Mouse (Mus musculus): ENCODE results near the gene Snx6. TPM values are rescaled to one million over a fixed set of nuclear protein-coding genes. Genes with fewer than 3 reads are reported as not detected.
A peak's percentile ranks its signal among the peaks of the same experiment; 100 is the strongest.
"Not testable (repeated sequence)": the region's sequence is repeated elsewhere in the genome, so short reads cannot be mapped to it uniquely, and the experiment has no call there.

The Snx6 gene
- total and polyA plus RNA-seq, 2 experiments from 2014 or later: 57.6 to 141 TPM

DNA sequence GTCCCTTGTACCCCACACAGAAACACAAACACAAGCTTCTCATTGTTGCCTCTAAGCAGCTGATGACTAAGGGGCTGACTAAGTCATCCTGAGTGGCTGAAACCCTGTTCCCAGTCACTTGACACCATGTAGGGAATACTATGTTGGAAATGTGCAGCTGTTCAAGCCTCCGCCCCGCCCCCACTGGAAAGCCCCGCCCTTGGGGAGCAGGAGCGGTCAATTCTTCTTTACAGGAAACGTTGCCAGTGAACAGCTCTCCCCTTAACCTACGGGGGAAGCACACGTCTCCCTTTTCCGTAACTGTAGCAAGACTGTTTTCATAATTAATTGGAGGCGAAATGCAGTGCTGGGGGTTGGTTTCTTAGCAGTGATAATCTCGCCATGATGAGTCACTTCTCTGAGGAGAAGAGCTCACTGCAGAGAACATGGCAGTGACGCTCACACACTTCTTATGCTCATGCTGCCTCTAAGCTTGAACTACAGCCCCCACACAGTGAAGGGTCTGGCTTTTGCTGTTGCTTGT is 39.5 kb upstream of the Snx6 start:
- DNase-seq (ENCODE audit: low spot score) (peak; percentile 71), ATAC-seq (peak; percentile 87)
- Histone ChIP-seq H3K9ac (replicated peaks; ENCODE audit: low read length) (peak overlapping the region; percentile 30; the same call in 1 of the 2 replicates), H3K27ac (no peak overlapping the region; the same call in 1 of the 2 replicates), H3K9me3 (ENCODE audit: low read length) (no peaks in the 10 kb centered on the region), H3K4me3 (ENCODE audit: low read length) (peak overlapping the region; percentile 29), H3K36me3 (ENCODE audit: insufficient read depth, low read length) (no peaks in the 10 kb centered on the region), H3K27me3 (ENCODE audit: insufficient read depth, low read length) (no peaks in the 10 kb centered on the region), H3K4me2 (ENCODE audit: low read depth, low read length) (peak overlapping the region; percentile 50), H3K4me1 (ENCODE audit: insufficient read depth, low read length) (0 out of 2 replicates have a peak, but pooled peaks cover 6% of the 10 kb centered on the region)
- WGBS: 14% methylated on average over 11 of the region's 11 CpGs
- TF ChIP-seq CTCF (IDR thresholded peaks at IDR 0.05; ENCODE audit: low read depth): no peak

DNA sequence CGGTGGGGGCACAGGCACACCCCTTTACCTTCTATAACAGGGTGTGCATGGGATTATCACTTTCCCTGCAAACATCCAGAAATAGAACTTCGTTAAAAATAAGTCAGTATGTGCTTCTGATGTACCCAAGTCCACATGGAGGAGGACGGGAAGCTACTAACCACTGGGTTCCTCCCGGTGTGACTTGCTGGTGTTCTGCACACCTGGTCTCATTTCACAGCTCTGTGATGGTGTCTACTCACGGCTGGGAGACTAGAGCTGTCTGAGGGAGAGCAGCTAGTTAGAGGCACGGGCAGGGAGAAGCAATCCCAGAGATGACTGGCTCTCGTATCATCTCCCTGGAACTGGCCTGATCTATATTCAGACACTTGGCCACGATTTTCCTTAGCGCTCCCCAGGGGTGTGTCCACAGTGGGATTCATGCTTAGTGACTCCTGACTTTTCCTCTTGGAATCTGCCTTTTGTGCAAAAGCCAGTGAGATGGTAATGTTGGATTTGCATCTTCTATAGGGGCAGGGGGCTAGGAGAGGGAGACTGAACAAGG is 38.4 kb upstream of the Snx6 start:
- no peak overlapping the region for H3K9ac ChIP-seq (replicated peaks; ENCODE audit: low read length)
- no peak overlapping the region for H3K4me2 ChIP-seq (ENCODE audit: low read depth, low read length)
- H3K36me3 ChIP-seq (ENCODE audit: insufficient read depth, low read length): no peaks in the 10 kb centered on the region
- no peak overlapping the region for H3K4me3 ChIP-seq (ENCODE audit: low read length)
- 0 out of 2 replicates have a peak, but pooled peaks cover 6% of the 10 kb centered on the region for H3K4me1 ChIP-seq (ENCODE audit: insufficient read depth, low read length)
- WGBS: 57% methylated on average over 9 of the region's 9 CpGs
- no peaks in the 10 kb centered on the region for H3K9me3 ChIP-seq (ENCODE audit: low read length)
- H3K27ac ChIP-seq: no peak overlapping the region
- no peak for DNase-seq (ENCODE audit: low spot score)
- ATAC-seq: no peak
- TF ChIP-seq CTCF (IDR thresholded peaks at IDR 0.05; ENCODE audit: low read depth): no peak
- no peaks in the 10 kb centered on the region for H3K27me3 ChIP-seq (ENCODE audit: insufficient read depth, low read length)

DNA sequence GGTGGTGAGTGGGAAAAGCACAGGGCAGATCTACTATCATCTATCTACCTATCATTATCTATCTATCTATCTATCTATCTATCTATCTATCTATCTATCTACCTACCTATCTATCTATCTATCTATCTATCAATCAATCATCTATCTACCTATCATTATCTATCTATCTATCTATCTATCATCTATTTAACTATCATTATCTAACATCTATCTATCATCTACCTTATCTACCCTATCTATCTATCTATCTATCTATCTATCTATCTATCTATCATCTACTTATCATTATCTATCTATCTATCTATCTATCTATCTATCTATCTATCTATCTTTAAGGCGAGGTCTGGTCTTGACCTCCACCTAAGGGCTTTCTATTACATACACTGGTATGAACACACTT is 36.4 kb upstream of the Snx6 start:
- not testable (repeated sequence) for H3K4me2 ChIP-seq (ENCODE audit: low read depth, low read length); H3K27ac ChIP-seq; H3K4me3 ChIP-seq (ENCODE audit: low read length); H3K36me3 ChIP-seq (ENCODE audit: insufficient read depth, low read length); H3K27me3 ChIP-seq (ENCODE audit: insufficient read depth, low read length); H3K9ac ChIP-seq (replicated peaks; ENCODE audit: low read length); DNase-seq (ENCODE audit: low spot score); ATAC-seq; H3K4me1 ChIP-seq (ENCODE audit: insufficient read depth, low read length); H3K9me3 ChIP-seq (ENCODE audit: low read length)
- 81% methylated on average over 1 of the region's 1 CpGs for WGBS

DNA sequence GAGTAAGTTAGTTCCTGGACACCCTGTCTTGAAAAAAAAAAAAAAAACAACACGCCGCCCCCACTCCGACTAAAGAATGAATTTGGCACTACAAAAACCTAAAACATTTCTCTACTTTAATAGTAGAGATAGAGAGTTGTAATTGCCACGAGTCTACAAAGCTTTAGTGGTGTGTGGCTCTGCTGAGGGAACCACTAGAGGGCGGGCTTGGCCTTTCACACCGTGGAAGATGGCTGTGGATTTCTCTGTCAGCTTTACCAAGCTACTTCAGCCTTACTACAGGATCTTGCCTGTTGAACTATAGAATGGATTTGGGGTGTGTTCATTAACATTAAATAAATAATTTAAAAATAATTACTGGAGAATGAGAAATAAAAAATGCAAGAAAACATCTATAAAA is 35.1 kb upstream of the Snx6 start:
- Histone ChIP-seq H3K4me3 (ENCODE audit: low read length) (no peak overlapping the region), H3K36me3 (ENCODE audit: insufficient read depth, low read length) (no peaks in the 10 kb centered on the region), H3K4me2 (ENCODE audit: low read depth, low read length) (no peak overlapping the region), H3K9ac (replicated peaks; ENCODE audit: low read length) (no peak overlapping the region), H3K4me1 (ENCODE audit: insufficient read depth, low read length) (0 out of 2 replicates have a peak, but pooled peaks cover 6% of the 10 kb centered on the region), H3K9me3 (ENCODE audit: low read length) (no peaks in the 10 kb centered on the region), H3K27me3 (ENCODE audit: insufficient read depth, low read length) (no peaks in the 10 kb centered on the region), H3K27ac (no peak overlapping the region)
- DNase-seq (ENCODE audit: low spot score) (peak; percentile 90), ATAC-seq (peak; percentile 88)
- peak; percentile 95 for TF ChIP-seq CTCF (IDR thresholded peaks at IDR 0.05; ENCODE audit: low read depth)
- WGBS: 17% methylated on average over 6 of the region's 6 CpGs

DNA sequence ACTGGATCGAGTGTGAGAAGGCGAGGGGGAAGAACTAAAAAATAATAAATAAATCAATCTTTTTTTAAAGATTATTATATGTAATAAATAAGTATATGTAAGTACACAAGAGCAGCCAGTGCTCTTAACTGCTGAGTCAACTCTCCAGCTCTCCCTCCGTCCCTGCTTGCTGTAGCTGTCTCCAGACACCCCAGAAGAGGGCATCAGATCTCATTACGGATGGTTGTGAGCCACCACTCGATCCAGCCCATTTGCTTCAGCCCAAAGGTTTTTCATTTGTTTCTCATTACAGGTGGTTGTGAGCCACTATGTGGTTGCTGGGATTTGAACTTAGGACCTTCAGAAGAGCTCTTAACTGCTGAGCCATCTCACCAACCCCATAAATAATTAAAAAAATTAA is 34.4 kb upstream of the Snx6 start:
- H3K36me3 ChIP-seq (ENCODE audit: insufficient read depth, low read length): no peaks in the 10 kb centered on the region
- H3K9ac ChIP-seq (replicated peaks; ENCODE audit: low read length): no peak overlapping the region
- no peak for TF ChIP-seq CTCF (IDR thresholded peaks at IDR 0.05; ENCODE audit: low read depth)
- no peaks in the 10 kb centered on the region for H3K27me3 ChIP-seq (ENCODE audit: insufficient read depth, low read length)
- 52% methylated on average over 5 of the region's 5 CpGs for WGBS
- DNase-seq (ENCODE audit: low spot score): no peak
- H3K27ac ChIP-seq: no peak overlapping the region
- H3K4me1 ChIP-seq (ENCODE audit: insufficient read depth, low read length): 0 out of 2 replicates have a peak, but pooled peaks cover 3% of the 10 kb centered on the region
- H3K9me3 ChIP-seq (ENCODE audit: low read length): no peaks in the 10 kb centered on the region
- no peak overlapping the region for H3K4me3 ChIP-seq (ENCODE audit: low read length)
- ATAC-seq: no peak
- no peak overlapping the region for H3K4me2 ChIP-seq (ENCODE audit: low read depth, low read length)

DNA sequence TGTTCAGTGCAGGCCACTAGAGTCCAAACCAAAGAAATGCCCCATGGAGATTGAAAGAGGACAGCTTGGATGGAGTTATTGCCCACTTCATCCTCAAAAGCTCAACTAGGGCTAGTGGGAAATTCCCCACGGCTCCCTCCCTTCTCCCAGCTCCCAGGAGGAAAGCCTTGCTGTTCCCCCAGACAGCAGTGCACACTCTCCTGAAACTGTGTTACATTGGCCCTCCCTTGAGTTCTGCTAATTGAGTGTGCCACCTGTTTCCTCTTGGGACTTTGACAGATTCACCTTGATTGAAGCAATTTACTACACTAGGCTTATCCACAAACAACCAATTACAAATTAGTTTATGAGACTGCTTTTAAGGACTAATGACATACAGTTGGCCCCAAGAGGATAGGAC is 32.5 kb upstream of the Snx6 start:
- no peak overlapping the region for H3K4me3 ChIP-seq (ENCODE audit: low read length)
- 93% methylated on average over 1 of the region's 1 CpGs for WGBS
- no peak overlapping the region for H3K4me2 ChIP-seq (ENCODE audit: low read depth, low read length)
- H3K4me1 ChIP-seq (ENCODE audit: insufficient read depth, low read length): no peaks in the 10 kb centered on the region
- TF ChIP-seq CTCF (IDR thresholded peaks at IDR 0.05; ENCODE audit: low read depth): no peak
- no peak overlapping the region for H3K27ac ChIP-seq
- ATAC-seq (no peak), DNase-seq (ENCODE audit: low spot score) (no peak)
- no peaks in the 10 kb centered on the region for H3K36me3 ChIP-seq (ENCODE audit: insufficient read depth, low read length)
- no peaks in the 10 kb centered on the region for H3K9me3 ChIP-seq (ENCODE audit: low read length)
- no peak overlapping the region for H3K9ac ChIP-seq (replicated peaks; ENCODE audit: low read length)
- H3K27me3 ChIP-seq (ENCODE audit: insufficient read depth, low read length): no peaks in the 10 kb centered on the region

DNA sequence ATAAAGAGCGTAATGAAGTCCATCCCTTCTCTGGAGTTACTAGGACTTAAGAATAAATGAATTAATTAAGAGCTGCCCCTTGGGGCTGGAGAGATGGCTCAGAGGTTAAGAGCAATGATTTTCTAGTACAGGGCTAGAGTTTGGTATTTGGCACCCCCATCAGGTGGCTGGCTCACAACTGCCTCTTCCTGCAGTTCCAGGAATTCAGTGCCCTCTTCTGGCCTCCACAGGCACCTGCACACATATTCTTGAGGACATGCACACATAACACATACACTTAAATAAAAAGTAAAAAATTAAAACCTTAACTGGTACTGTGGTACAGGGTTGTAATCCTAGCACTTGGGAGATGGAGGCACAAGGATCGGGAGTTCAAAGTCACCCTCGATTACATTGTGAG is 29.7 kb upstream of the Snx6 start:
- H3K9me3 ChIP-seq (ENCODE audit: low read length): no peaks in the 10 kb centered on the region
- H3K4me2 ChIP-seq (ENCODE audit: low read depth, low read length): no peak overlapping the region
- H3K36me3 ChIP-seq (ENCODE audit: insufficient read depth, low read length): no peaks in the 10 kb centered on the region
- peak; percentile 31 for TF ChIP-seq CTCF (IDR thresholded peaks at IDR 0.05; ENCODE audit: low read depth)
- DNase-seq (ENCODE audit: low spot score) (peak; percentile 9), ATAC-seq (no peak)
- no peak overlapping the region for H3K9ac ChIP-seq (replicated peaks; ENCODE audit: low read length)
- no peak overlapping the region for H3K4me3 ChIP-seq (ENCODE audit: low read length)
- H3K27ac ChIP-seq: no peak overlapping the region
- no peaks in the 10 kb centered on the region for H3K4me1 ChIP-seq (ENCODE audit: insufficient read depth, low read length)
- no peaks in the 10 kb centered on the region for H3K27me3 ChIP-seq (ENCODE audit: insufficient read depth, low read length)
- WGBS: 100% methylated on average over 3 of the region's 3 CpGs

Measured in hindbrain, postnatal 0 days (tissue).